Mouse (Mus musculus) hindbrain, embryonic 12.5 days (tissue): ENCODE results near the gene Ifrd1. TPM values are rescaled to one million over a fixed set of nuclear protein-coding genes. Genes with fewer than 3 reads are reported as not detected.
"Not testable (repeated sequence)": the region's sequence is repeated elsewhere in the genome, so short reads cannot be mapped to it uniquely, and the experiment has no call there.

Experiments used
- ATAC-seq: fragments of 200-750 bp; cut with Nextera tagmentation; 2 replicates; pipeline ENCODE4 v1.8.0; 2017; ENCODE audit warnings: moderate TSS enrichment; ENCODE audit not compliant: low FRiP score
- H3K27ac ChIP-seq: fragments of 300-500 bp; sonication (generic); 2 replicates; pipeline ENCODE4 v1.5.1; 2016; ENCODE audit warnings: mild to moderate bottlenecking
- H3K27me3 ChIP-seq: fragments of 300-500 bp; sonication (generic); 2 replicates; pipeline ENCODE4 v1.6.1; 2016; ENCODE audit warnings: mild to moderate bottlenecking
- H3K36me3 ChIP-seq: fragments of 300-500 bp; sonication (generic); 2 replicates; pipeline ENCODE4 v1.6.1; 2016; ENCODE audit warnings: mild to moderate bottlenecking
- H3K4me1 ChIP-seq: fragments of 300-500 bp; sonication (generic); 2 replicates; pipeline ENCODE4 v1.6.1; 2016
- H3K4me2 ChIP-seq: fragments of 300-500 bp; sonication (generic); replicated peaks from 2 replicates; pipeline ENCODE4 v1.6.1; 2016; ENCODE audit warnings: mild to moderate bottlenecking
- H3K4me3 ChIP-seq: fragments of 300-500 bp; sonication (generic); 2 replicates; pipeline ENCODE4 v1.5.1; 2016; ENCODE audit warnings: mild to moderate bottlenecking
- H3K9ac ChIP-seq: fragments of 300-500 bp; sonication (generic); 2 replicates; pipeline ENCODE4 v1.6.1; 2016; ENCODE audit warnings: mild to moderate bottlenecking, moderate library complexity
- H3K9me3 ChIP-seq: fragments of 300-500 bp; sonication (generic); replicated peaks from 2 replicates; pipeline ENCODE4 v1.6.1; 2016; ENCODE audit warnings: mild to moderate bottlenecking
- WGBS: fragments of 180-500 bp; shearing (Covaris S2); methylation state at CpG from one replicate; pipeline ENCODE4 v1.1.7; 2016; 5-methylcytosine and 5-hydroxymethylcytosine counted together
- microRNA counts: library from miRNA; unstranded; fragments of <30 nt; microRNA quantifications from one replicate; lab custom pipeline; 2017
- microRNA-seq: library from miRNA; unstranded; fragments of <30 nt; microRNA quantifications from one replicate; pipeline ENCODE4, GENCODE M21; 2017
- polyA plus RNA-seq: library from polyadenylated mRNA; unstranded; fragments of >200 nt; fragmentation: Nextera tagmentation; extraction: Ambion mirVana; gene quantifications from 2 replicates; pipeline ENCODE4 v1.2.1, GENCODE M21; 2016

The Ifrd1 gene
- polyA plus RNA-seq, 1 experiment from 2014 or later = 150 TPM

GRCm38 (mm10) chr12:40177089-40177488 is 71.2 kb downstream of the Ifrd1 start:
- H3K4me3 ChIP-seq = no peak overlapping the region
- H3K9ac ChIP-seq = no peak overlapping the region
- H3K9me3 ChIP-seq = no peaks in the 10 kb centered on the region; the same call in 1 of the 2 replicates
- no peaks in the 10 kb centered on the region for H3K4me1 ChIP-seq
- 67% methylated on average over 6 of the region's 6 CpGs for WGBS
- H3K27me3 ChIP-seq = no peaks in the 10 kb centered on the region
- H3K27ac ChIP-seq = no peak overlapping the region
- H3K4me2 ChIP-seq = no peak overlapping the region
- ATAC-seq = no peak
- H3K36me3 ChIP-seq = no peaks in the 10 kb centered on the region

GRCm38 (mm10) chr12:40176158-40176557 is 72.1 kb downstream of the Ifrd1 start:
- H3K4me2 ChIP-seq = no peak overlapping the region
- no peaks in the 10 kb centered on the region; the same call in 1 of the 2 replicates for H3K9me3 ChIP-seq
- WGBS = 88% methylated on average over 2 of the region's 2 CpGs
- H3K36me3 ChIP-seq = no peaks in the 10 kb centered on the region
- H3K4me1 ChIP-seq = no peaks in the 10 kb centered on the region
- no peak overlapping the region for H3K4me3 ChIP-seq
- H3K9ac ChIP-seq = no peak overlapping the region
- ATAC-seq = no peak
- no peaks in the 10 kb centered on the region for H3K27me3 ChIP-seq
- no peak overlapping the region for H3K27ac ChIP-seq

GRCm38 (mm10) chr12:40175171-40175570 is 73.1 kb downstream of the Ifrd1 start:
- H3K4me3 ChIP-seq, H3K36me3 ChIP-seq, H3K27ac ChIP-seq, H3K9ac ChIP-seq, ATAC-seq, H3K4me1 ChIP-seq, H3K9me3 ChIP-seq, H3K27me3 ChIP-seq, H3K4me2 ChIP-seq: not testable (repeated sequence)
- WGBS = 71% methylated on average over 1 of the region's 1 CpGs

- 90% methylated on average over 2 of the region's 2 CpGs for WGBS
- Histone ChIP-seq H3K9me3 (no peaks in the 10 kb centered on the region), H3K9ac (no peak overlapping the region), H3K4me2 (no peak overlapping the region), H3K4me3 (no peak overlapping the region), H3K27ac (no peak overlapping the region), H3K27me3 (no peaks in the 10 kb centered on the region), H3K4me1 (no peaks in the 10 kb centered on the region), H3K36me3 (no peaks in the 10 kb centered on the region)
- no peak for ATAC-seq
Measured at GRCm38 (mm10) chr12:40171637-40172036, 76.7 kb downstream of the Ifrd1 start.

- Histone ChIP-seq H3K4me3 (no peak overlapping the region), H3K27ac (no peak overlapping the region), H3K4me2 (no peak overlapping the region), H3K9me3 (no peaks in the 10 kb centered on the region), H3K36me3 (no peaks in the 10 kb centered on the region), H3K9ac (no peak overlapping the region), H3K27me3 (no peaks in the 10 kb centered on the region), H3K4me1 (no peaks in the 10 kb centered on the region)
- 100% methylated on average over 1 of the region's 1 CpGs for WGBS
- no peak for ATAC-seq
Measured at GRCm38 (mm10) chr12:40169675-40170074, 78.6 kb downstream of the Ifrd1 start.

DNA sequence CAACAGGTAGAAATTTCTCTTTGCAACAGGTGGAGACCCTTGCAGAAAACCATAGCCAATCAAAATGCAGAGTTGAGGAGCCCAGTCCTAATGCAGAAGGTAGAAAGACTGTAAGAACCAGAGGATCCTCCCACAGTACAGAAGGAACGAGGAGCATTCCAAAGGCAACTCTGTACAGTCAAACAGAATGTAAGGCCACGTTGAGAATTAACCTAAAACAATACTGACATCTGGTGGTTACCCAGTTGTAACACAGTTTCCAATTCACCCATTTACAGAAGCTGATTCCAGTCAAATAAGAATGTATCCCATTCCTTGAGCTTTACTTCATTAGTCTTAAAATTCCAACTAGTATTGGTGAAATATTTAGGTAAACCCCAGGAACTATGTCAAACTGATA is 83.7 kb downstream of the Ifrd1 start:
- ATAC-seq = peak; percentile 54
- no peaks in the 10 kb centered on the region for H3K27me3 ChIP-seq
- H3K9me3 ChIP-seq = no peaks in the 10 kb centered on the region
- H3K4me2 ChIP-seq = no peak overlapping the region
- no peaks in the 10 kb centered on the region for H3K4me1 ChIP-seq
- H3K36me3 ChIP-seq = no peaks in the 10 kb centered on the region
- 16% methylated on average over 2 of the region's 2 CpGs for WGBS
- H3K4me3 ChIP-seq = no peak overlapping the region
- H3K9ac ChIP-seq = no peak overlapping the region
- no peak overlapping the region for H3K27ac ChIP-seq

DNA sequence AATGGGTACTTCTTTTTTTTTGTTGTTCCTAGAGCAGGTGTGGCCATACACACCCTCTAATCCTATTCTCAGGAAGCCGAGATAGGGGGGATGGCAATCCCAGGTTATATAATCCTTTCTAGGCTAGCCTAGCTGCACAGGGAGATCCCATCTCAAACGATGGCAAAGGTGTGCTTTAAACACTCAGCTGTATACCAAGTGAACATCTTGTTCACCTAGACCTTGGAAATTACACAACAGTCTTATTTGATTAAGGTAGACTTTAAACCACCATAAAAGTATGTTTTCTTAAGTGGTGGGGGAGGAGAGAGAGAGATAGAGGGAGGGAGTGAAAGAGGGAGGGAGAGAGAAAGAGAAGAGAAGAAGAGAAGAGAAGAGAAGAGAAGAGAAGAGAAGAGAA is 87.5 kb downstream of the Ifrd1 start:
- H3K9ac ChIP-seq = no peak overlapping the region
- ATAC-seq = no peak
- H3K27me3 ChIP-seq = no peaks in the 10 kb centered on the region
- 81% methylated on average over 2 of the region's 2 CpGs for WGBS
- H3K4me2 ChIP-seq = no peak overlapping the region
- no peaks in the 10 kb centered on the region for H3K4me1 ChIP-seq
- H3K9me3 ChIP-seq = no peaks in the 10 kb centered on the region
- H3K36me3 ChIP-seq = no peaks in the 10 kb centered on the region
- no peak overlapping the region for H3K27ac ChIP-seq
- H3K4me3 ChIP-seq = no peak overlapping the region

GRCm38 (mm10) chr12:40154188-40154587 is 94.1 kb downstream of the Ifrd1 start:
- no peaks in the 10 kb centered on the region for H3K27me3 ChIP-seq
- no peaks in the 10 kb centered on the region for H3K9me3 ChIP-seq
- 92% methylated on average over 6 of the region's 6 CpGs for WGBS
- no peak overlapping the region for H3K27ac ChIP-seq
- H3K9ac ChIP-seq = no peak overlapping the region
- no peak for ATAC-seq
- H3K4me2 ChIP-seq = no peak overlapping the region
- no peaks in the 10 kb centered on the region for H3K36me3 ChIP-seq
- no peaks in the 10 kb centered on the region for H3K4me1 ChIP-seq
- H3K4me3 ChIP-seq = no peak overlapping the region

DNA sequence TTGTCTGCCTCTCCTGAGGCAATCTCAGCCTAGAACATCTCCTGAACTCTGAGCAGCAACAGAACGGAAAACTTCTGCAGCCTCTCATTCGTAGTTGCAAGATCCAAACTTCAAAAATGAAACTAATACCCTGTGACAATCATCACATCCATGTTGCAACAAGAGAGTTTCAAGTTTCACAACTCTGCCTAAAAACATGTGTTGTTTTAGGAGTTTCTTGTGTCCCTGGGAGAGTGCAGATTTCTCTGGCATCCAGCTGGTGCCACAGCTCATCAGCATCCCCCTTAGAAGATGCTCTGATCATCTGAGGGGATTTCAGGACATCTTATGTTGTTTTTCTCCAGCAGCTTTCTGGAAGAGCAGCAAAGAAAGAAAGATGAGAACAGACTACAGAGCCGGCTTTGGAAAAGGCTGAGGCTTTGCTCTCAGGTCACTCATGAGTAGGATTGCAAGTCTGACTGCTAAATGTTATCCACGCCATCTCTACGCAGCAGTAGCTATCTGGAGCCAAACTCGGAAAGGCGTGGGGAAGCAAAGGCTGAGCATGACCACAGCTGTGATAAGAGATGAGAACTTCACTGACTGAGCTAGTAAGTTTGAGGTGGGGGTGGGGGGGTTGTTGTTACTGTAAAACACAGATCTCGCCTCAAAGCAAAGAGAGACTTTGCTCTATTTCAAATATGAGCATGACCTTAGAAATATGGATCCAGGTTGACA is 95.8 kb downstream of the Ifrd1 start:
- no peak overlapping the region for H3K27ac ChIP-seq
- H3K9me3 ChIP-seq = no peaks in the 10 kb centered on the region
- H3K4me1 ChIP-seq = no peaks in the 10 kb centered on the region
- H3K4me2 ChIP-seq = no peak overlapping the region
- H3K27me3 ChIP-seq = no peaks in the 10 kb centered on the region
- no peak overlapping the region for H3K4me3 ChIP-seq
- no peaks in the 10 kb centered on the region for H3K36me3 ChIP-seq
- no peak overlapping the region for H3K9ac ChIP-seq
- 80% methylated on average over 8 of the region's 8 CpGs for WGBS
- ATAC-seq = no peak

MicroRNAs encoded within 50 kb of the gene (microRNA counts, 519-probe panel; counts per million panel counts)
- microRNA mmu-miR-1938 (lab: Ali Mortazavi, UCI) = 470 counts per million, percentile 58 among the panel's probes with 10 or more counts

Small RNA genes within 50 kb of the gene (microRNA-seq; reads per million reads assigned to microRNA genes)
- gene Mir1938 = not detected

Other genes starting within 250 kb of the Ifrd1 start
- 90.7 and 105 TPM in 2 replicates for gene Arl4a, start 210.5 kb downstream of the Ifrd1 start, polyA plus RNA-seq
- gene Scin, start 114.3 kb downstream of the Ifrd1 start, polyA plus RNA-seq = 0.83 and 3.5 TPM in 2 replicates
- 0.31 TPM in 1 of 2 replicates, not detected in the other for gene Lsmem1, start 49.0 kb downstream of the Ifrd1 start, polyA plus RNA-seq
- 32.3 and 33.8 TPM in 2 replicates for gene Zfp277, start 197.4 kb upstream of the Ifrd1 start, polyA plus RNA-seq
- gene Dock4, start 197.4 kb upstream of the Ifrd1 start, polyA plus RNA-seq = 42.5 and 45.0 TPM in 2 replicates